Mouse (Mus musculus) thymus, postnatal 14 days (tissue): ENCODE data around the gene Hist2h4.
"Not testable (repeated sequence)": the region's sequence is repeated elsewhere in the genome, so short reads cannot be mapped to it uniquely, and the experiment has no call there.

Experiments used
- DNase-seq: peaks from one replicate; pipeline ENCODE4 v3.0.0; 2021

The Hist2h4 gene

DNA sequence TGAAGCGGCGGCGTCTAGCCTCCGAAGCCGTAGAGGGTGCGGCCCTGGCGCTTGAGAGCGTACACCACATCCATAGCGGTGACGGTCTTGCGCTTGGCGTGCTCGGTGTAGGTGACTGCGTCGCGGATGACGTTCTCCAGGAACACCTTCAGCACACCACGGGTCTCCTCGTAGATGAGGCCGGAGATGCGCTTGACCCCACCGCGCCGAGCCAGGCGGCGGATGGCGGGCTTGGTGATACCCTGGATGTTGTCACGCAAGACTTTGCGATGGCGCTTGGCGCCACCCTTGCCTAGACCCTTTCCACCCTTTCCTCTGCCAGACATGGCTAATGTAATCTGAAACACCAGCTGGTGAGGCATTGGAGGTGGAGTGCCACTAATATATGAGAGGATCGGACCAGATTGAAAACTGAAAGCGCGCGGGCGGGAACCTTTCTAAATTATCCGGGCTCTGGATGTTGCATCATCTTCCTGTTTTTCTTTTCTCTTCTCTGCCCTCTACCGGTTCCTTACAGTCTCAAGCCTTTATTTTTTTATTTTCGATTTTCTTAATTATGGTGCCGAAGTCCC is at the start of gene Hist2h4:
Hist2h4 (minus strand) TSS at position 333 of the 572 bp plus-strand sequence.
- peak; percentile 95 for DNase-seq

DNA sequence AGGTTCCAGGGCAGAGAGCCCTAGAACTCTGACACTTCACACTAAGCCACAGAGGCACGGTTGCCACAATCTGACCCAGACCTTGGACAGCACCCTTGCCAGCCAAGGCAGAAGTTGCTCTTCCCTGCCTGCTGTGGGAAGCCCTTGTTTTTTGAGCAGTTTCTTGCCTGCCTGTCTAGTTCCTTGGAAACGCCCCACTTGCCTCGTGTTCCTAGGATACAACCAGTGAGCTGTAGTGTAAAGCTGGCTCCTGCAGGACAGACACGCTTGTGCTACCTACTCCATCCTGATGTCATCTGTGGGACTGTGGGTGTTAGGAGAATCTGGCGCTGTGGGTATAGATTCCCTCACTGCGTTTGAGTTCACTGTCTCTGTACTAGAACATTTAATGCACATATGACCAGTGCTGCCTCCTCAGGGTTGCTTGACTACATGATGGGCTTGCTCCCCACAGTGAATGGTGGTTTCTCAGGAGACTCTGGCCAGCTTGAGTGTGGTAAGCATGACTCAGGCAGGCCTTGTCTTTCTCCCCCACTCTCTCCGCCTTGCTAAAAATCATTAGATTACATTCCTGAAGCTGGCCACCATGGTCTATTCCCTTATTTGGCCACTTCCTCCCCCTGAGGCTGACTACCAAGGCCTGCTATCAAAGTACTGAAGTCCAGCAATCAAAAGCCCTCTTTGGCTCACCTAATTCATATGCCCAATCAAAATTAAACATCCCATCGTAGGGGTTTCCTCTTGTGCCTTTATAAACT is 49.4 kb upstream of the Hist2h4 start:
- no peak for DNase-seq

DNA sequence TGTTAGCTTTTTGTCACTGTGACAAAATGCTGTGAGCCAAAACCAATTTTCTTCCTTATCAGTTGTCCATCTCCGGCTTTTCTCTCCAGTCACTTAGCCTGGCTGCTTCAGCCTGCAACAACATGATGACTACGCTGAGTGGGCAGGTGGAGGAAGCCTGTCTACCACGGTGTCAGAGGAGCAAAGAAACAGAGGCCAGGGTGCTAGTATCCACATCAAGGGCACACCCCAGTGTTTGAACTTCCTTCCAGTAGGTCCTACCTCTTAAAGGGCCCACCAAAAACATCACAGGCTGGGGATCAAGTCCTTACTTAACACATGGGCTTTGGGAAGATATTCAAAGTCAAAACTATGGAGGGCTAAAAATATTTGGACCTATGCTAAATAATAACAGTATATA is 46.3 kb upstream of the Hist2h4 start:
- no peak for DNase-seq

- peak; percentile 38 for DNase-seq
Measured at GRCm38 (mm10) chr3:96306506-96306905, 43.4 kb upstream of the Hist2h4 start.

GRCm38 (mm10) chr3:96302076-96302475 is 39.0 kb upstream of the Hist2h4 start:
- DNase-seq, result no peak

DNA sequence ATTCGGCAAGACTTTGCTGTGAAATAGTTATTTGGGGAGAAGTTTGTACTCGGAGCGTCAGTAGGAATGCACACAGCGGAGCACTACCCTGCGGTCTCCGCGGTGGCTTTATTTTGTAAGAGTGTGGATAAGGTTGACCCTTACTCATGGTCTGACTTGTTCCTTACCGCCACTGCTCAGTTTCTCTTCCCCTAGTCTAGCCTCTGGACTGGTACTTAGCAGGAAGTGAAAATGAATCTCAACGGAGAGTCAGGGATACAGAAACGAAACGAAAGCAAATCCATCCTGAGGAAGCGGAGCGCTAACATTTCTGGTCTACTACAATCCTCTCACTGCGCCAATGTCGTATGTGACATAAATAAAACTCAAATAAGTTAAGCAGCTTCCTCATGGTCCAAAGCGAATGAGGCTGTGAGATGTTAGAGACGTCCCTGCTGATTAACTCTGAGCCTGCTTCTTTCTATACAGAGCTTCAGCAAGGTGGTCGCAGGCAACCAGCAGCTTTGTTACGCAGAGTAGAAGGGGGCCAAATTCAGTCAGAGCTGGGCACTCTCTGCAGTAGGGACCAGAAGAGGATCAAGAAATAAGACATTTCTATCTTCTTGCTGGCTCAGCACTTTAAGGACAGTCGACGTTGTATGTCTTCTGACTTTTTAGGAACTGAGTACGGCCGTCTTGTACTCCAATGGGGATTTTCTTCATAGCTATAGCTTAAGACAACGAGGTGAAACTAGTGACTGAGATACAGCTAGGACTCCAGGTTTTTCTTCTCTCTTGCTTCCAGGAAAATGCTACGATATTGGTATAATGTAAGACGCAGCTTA is 37.8 kb upstream of the Hist2h4 start:
- no peak for DNase-seq

- no peak for DNase-seq
Measured at GRCm38 (mm10) chr3:96299562-96299961, 36.5 kb upstream of the Hist2h4 start.

GRCm38 (mm10) chr3:96298360-96298759 is 35.2 kb upstream of the Hist2h4 start:
- no peak for DNase-seq

- DNase-seq, result no peak
Measured at GRCm38 (mm10) chr3:96293787-96294186, 30.7 kb upstream of the Hist2h4 start, which contains the start of gene Fcgr1. TSS of gene Fcgr1 (minus strand) at chr3:96293969.

- DNase-seq, result no peak
Measured at GRCm38 (mm10) chr3:96293368-96293767, 30.3 kb upstream of the Hist2h4 start.

- no peak for DNase-seq
Measured at GRCm38 (mm10) chr3:96292641-96293040, 29.5 kb upstream of the Hist2h4 start.

DNA sequence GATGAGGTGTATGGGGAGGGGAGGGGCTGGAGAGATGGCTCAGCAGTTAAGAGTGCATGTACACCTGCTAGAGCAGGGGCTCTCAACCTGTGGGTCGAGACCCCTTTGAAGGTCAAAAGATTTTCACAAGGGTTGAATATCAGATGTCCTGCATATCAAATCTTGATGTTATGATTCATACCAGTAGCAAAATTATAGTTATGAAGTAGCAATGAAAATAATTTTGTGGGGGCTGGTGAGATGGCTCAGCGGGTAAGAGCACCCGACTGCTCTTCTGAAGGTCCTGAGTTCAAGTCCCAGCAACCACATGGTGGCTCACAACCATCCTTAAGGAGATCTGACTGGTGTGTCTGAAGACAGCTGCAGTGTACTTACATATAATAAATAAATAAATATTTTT is 27.6 kb upstream of the Hist2h4 start:
- DNase-seq, result not testable (repeated sequence)

DNA sequence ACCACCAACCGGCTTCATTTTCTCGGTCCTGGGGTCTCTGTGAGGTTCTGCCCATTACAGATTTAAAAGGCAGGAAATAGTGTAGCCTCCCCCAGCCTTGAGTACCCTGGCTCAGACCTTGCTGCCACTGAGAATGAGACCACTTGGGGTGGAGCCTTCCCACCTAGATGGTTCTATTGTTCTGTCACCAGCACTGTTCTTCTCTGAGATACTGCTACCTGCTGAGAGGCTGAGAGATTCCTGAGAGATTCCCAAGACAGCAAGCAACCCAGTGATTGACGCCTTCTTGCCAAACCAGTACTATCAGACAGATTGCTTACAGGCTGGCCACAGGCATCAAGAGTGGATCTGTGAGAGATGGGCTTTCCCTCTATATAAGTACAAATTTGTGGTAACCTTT is 26.1 kb upstream of the Hist2h4 start:
- DNase-seq, result no peak

- not testable (repeated sequence) for DNase-seq
Measured at GRCm38 (mm10) chr3:96287334-96287733, 24.2 kb upstream of the Hist2h4 start.

- no peak for DNase-seq
Measured at GRCm38 (mm10) chr3:96284457-96284856, 21.3 kb upstream of the Hist2h4 start.

- DNase-seq, result no peak
Measured at GRCm38 (mm10) chr3:96280660-96281059, 17.5 kb upstream of the Hist2h4 start.

- DNase-seq, result peak; percentile 96
Measured at GRCm38 (mm10) chr3:96277800-96278624, 14.9 kb upstream of the Hist2h4 start.

- DNase-seq, result peak; percentile 90
Measured at GRCm38 (mm10) chr3:96277428-96277799, 14.3 kb upstream of the Hist2h4 start.

GRCm38 (mm10) chr3:96273591-96274465 is 10.7 kb upstream of the Hist2h4 start:
- DNase-seq, result peak; percentile 66

DNA sequence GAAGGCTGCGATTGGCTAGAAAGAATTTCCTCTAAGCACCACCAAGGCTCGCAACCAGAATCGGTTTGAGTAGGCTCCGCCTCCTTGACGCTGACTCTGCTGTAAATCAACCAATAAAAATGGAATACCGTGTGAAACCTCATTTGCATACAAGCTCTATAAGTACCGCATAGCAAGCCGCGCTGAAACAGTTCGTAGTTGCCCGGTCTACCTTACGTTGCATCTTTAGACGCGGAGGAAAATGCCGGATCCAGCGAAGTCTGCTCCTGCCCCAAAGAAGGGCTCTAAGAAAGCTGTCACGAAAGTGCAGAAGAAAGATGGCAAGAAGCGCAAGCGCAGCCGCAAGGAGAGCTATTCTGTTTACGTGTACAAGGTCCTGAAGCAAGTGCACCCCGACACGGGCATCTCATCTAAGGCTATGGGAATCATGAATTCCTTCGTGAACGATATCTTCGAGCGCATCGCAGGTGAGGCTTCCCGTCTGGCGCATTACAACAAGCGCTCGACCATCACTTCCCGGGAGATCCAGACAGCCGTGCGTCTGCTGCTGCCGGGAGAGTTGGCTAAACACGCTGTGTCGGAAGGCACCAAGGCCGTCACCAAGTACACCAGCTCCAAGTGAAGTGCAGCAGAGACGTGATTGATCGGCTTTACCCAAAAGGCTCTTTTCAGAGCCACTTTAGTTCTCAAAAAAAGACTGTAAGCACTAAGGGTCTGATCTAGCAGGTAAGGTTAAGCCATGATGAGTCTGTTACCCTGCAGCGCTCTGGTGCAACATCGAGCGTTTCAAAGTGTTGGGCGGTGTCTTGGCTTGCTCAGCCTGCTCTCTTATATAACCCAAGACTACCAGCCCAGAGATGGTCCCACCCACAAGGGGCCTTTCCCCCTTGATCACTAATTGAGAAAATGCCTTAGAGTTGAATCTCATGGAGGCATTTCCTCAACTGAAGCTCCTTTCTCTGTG is 6.7 kb upstream of the Hist2h4 start, which contains the start of gene Hist2h2bb:
Hist2h2bb (plus strand) TSS at position 242 of the 964 bp plus-strand sequence.
- DNase-seq, result peak; percentile 92
